Mouse (Mus musculus): ENCODE data around the gene Gm20671. TPM values are rescaled to one million over a fixed set of nuclear protein-coding genes. Genes with fewer than 3 reads are reported as not detected.

Gm20671 gene
- polyA plus RNA-seq, 1 experiment = not detected

- Histone ChIP-seq H3K36me3 (ENCODE audit: control insufficient read depth, insufficient read depth, low read length, poor library complexity, severe bottlenecking) (no peaks in the 10 kb centered on the region), H3K4me1 (ENCODE audit: control insufficient read depth, insufficient read depth, low read length) (no peaks in the 10 kb centered on the region), H3K9me3 (replicated peaks; ENCODE audit: control insufficient read depth, insufficient read depth, low read length, poor library complexity, severe bottlenecking) (peaks cover 27% of the 10 kb centered on the region), H3K4me3 (ENCODE audit: low read depth, low read length) (peak overlapping the region; percentile 72), H3K9ac (ENCODE audit: low read depth, poor library complexity, severe bottlenecking) (no peak overlapping the region), H3K27ac (ENCODE audit: insufficient read depth, low read length) (peak overlapping the region; percentile 59), H3K27me3 (ENCODE audit: control insufficient read depth, insufficient read depth, low read length, poor library complexity, severe bottlenecking) (no peaks in the 10 kb centered on the region)
- TF ChIP-seq CTCF (IDR thresholded peaks at IDR 0.05; ENCODE audit: low read depth, low read length) (no peak), POLR2A (IDR thresholded peaks at IDR 0.05; ENCODE audit: insufficient read depth, low read length) (no peak), EP300 (IDR thresholded peaks at IDR 0.05; ENCODE audit: insufficient read depth, low read depth, low read length) (no peak)
These were observed 113.7 kb downstream of the Gm20671 start for GRCm38 (mm10) chr5:32713042-32713702.

- Histone ChIP-seq H3K4me3 (ENCODE audit: low read depth, low read length) (no peak overlapping the region), H3K27ac (ENCODE audit: insufficient read depth, low read length) (peak overlapping the region; percentile 22)
- TF ChIP-seq EP300 (IDR thresholded peaks at IDR 0.05; ENCODE audit: insufficient read depth, low read depth, low read length) = no peak
- no peak for TF ChIP-seq POLR2A (IDR thresholded peaks at IDR 0.05; ENCODE audit: insufficient read depth, low read length)
- TF ChIP-seq CTCF (IDR thresholded peaks at IDR 0.05; ENCODE audit: low read depth, low read length) = no peak
These were observed 114.5 kb downstream of the Gm20671 start for GRCm38 (mm10) chr5:32712221-32713041.

GRCm38 (mm10) chr5:32711485-32711884 lies 115.4 kb downstream of the Gm20671 start:
- Histone ChIP-seq H3K9me3 (replicated peaks; ENCODE audit: control insufficient read depth, insufficient read depth, low read length, poor library complexity, severe bottlenecking) (peaks cover 36% of the 10 kb centered on the region), H3K27ac (ENCODE audit: insufficient read depth, low read length) (no peak overlapping the region; the same call in 1 of the 2 replicates), H3K36me3 (ENCODE audit: control insufficient read depth, insufficient read depth, low read length, poor library complexity, severe bottlenecking) (no peaks in the 10 kb centered on the region)

More at GRCm38 (mm10) chr5:32712221-32713041, 114.5 kb downstream of the Gm20671 start:
- peaks cover 29% of the 10 kb centered on the region for H3K9me3 ChIP-seq (replicated peaks; ENCODE audit: control insufficient read depth, insufficient read depth, low read length, poor library complexity, severe bottlenecking)
- H3K9ac ChIP-seq (ENCODE audit: low read depth, poor library complexity, severe bottlenecking) = no peak overlapping the region
- no peaks in the 10 kb centered on the region for H3K4me1 ChIP-seq (ENCODE audit: control insufficient read depth, insufficient read depth, low read length)
- H3K27me3 ChIP-seq (ENCODE audit: control insufficient read depth, insufficient read depth, low read length, poor library complexity, severe bottlenecking) = no peaks in the 10 kb centered on the region
- H3K36me3 ChIP-seq (ENCODE audit: control insufficient read depth, insufficient read depth, low read length, poor library complexity, severe bottlenecking) = no peaks in the 10 kb centered on the region

GRCm38 (mm10) chr5:32706226-32706780 lies 120.6 kb downstream of the Gm20671 start:
- H3K4me3 ChIP-seq (ENCODE audit: low read depth, low read length) = no peak overlapping the region
- H3K9ac ChIP-seq (ENCODE audit: low read depth, poor library complexity, severe bottlenecking) = no peak overlapping the region
- H3K4me1 ChIP-seq (ENCODE audit: control insufficient read depth, insufficient read depth, low read length) = no peaks in the 10 kb centered on the region
- H3K9me3 ChIP-seq (replicated peaks; ENCODE audit: control insufficient read depth, insufficient read depth, low read length, poor library complexity, severe bottlenecking) = peaks cover 35% of the 10 kb centered on the region
- TF ChIP-seq CTCF (IDR thresholded peaks at IDR 0.05; ENCODE audit: low read depth, low read length) = no peak
- TF ChIP-seq POLR2A (IDR thresholded peaks at IDR 0.05; ENCODE audit: insufficient read depth, low read length) = no peak
- no peak for TF ChIP-seq EP300 (IDR thresholded peaks at IDR 0.05; ENCODE audit: insufficient read depth, low read depth, low read length)
- no peak overlapping the region for H3K27ac ChIP-seq (ENCODE audit: insufficient read depth, low read length)
- no peaks in the 10 kb centered on the region for H3K27me3 ChIP-seq (ENCODE audit: control insufficient read depth, insufficient read depth, low read length, poor library complexity, severe bottlenecking)
- no peaks in the 10 kb centered on the region for H3K36me3 ChIP-seq (ENCODE audit: control insufficient read depth, insufficient read depth, low read length, poor library complexity, severe bottlenecking)

More at GRCm38 (mm10) chr5:32711485-32711884, 115.4 kb downstream of the Gm20671 start:
- TF ChIP-seq POLR2A (IDR thresholded peaks at IDR 0.05; ENCODE audit: insufficient read depth, low read length) (no peak), EP300 (IDR thresholded peaks at IDR 0.05; ENCODE audit: insufficient read depth, low read depth, low read length) (no peak), CTCF (IDR thresholded peaks at IDR 0.05; ENCODE audit: low read depth, low read length) (no peak)
- H3K9ac ChIP-seq (ENCODE audit: low read depth, poor library complexity, severe bottlenecking) = no peak overlapping the region
- no peaks in the 10 kb centered on the region for H3K27me3 ChIP-seq (ENCODE audit: control insufficient read depth, insufficient read depth, low read length, poor library complexity, severe bottlenecking)
- H3K4me3 ChIP-seq (ENCODE audit: low read depth, low read length) = no peak overlapping the region
- no peaks in the 10 kb centered on the region for H3K4me1 ChIP-seq (ENCODE audit: control insufficient read depth, insufficient read depth, low read length)

- TF ChIP-seq CTCF (IDR thresholded peaks at IDR 0.05; ENCODE audit: low read depth, low read length) (no peak), EP300 (IDR thresholded peaks at IDR 0.05; ENCODE audit: insufficient read depth, low read depth, low read length) (no peak), POLR2A (IDR thresholded peaks at IDR 0.05; ENCODE audit: insufficient read depth, low read length) (no peak)
- Histone ChIP-seq H3K9me3 (replicated peaks; ENCODE audit: control insufficient read depth, insufficient read depth, low read length, poor library complexity, severe bottlenecking) (no peaks in the 10 kb centered on the region), H3K4me1 (ENCODE audit: control insufficient read depth, insufficient read depth, low read length) (no peaks in the 10 kb centered on the region), H3K4me3 (ENCODE audit: low read depth, low read length) (no peak overlapping the region), H3K36me3 (ENCODE audit: control insufficient read depth, insufficient read depth, low read length, poor library complexity, severe bottlenecking) (no peaks in the 10 kb centered on the region), H3K27me3 (ENCODE audit: control insufficient read depth, insufficient read depth, low read length, poor library complexity, severe bottlenecking) (no peaks in the 10 kb centered on the region), H3K27ac (ENCODE audit: insufficient read depth, low read length) (no peak overlapping the region), H3K9ac (ENCODE audit: low read depth, poor library complexity, severe bottlenecking) (no peak overlapping the region)
These were observed 129.6 kb downstream of the Gm20671 start for GRCm38 (mm10) chr5:32697208-32697867.

Data from ES-Bruce4 (cell line).